Mouse (Mus musculus) midbrain, embryonic 11.5 days (tissue): ENCODE measurements at regions not wholly inside any gene's neighbourhood (a gene's known extent, or its start where the extent isn't known, plus 50 kb on each side); places are given as distances from the start of the nearest gene placed in this dataset.

Experiments
- ATAC-seq: fragments of 200-750 bp; cut with Nextera tagmentation; 2 replicates; pipeline ENCODE4 v1.8.0; 2017; ENCODE audit warnings: moderate TSS enrichment, moderate library complexity; ENCODE audit not compliant: low FRiP score
- DNase-seq: peaks from one replicate; pipeline ENCODE4 v3.0.0; 2015; ENCODE audit warnings: low spot score; ENCODE audit errors: missing footprints
- H3K27ac ChIP-seq: fragments of 300-500 bp; sonication (generic); 2 replicates; pipeline ENCODE4 v1.5.1; 2014; ENCODE audit warnings: low read depth, low read length
- H3K27me3 ChIP-seq: fragments of 300-500 bp; sonication (generic); 2 replicates; pipeline ENCODE4 v1.6.1; 2014; ENCODE audit warnings: mild to moderate bottlenecking, low read length, moderate library complexity, mixed read lengths; ENCODE audit not compliant: control insufficient read depth, insufficient read depth
- H3K36me3 ChIP-seq: fragments of 300-500 bp; sonication (generic); 2 replicates; pipeline ENCODE4 v1.6.1; 2014; ENCODE audit warnings: mild to moderate bottlenecking, low read length, moderate library complexity, mixed read lengths; ENCODE audit not compliant: control insufficient read depth, insufficient read depth
- H3K4me1 ChIP-seq: fragments of 300-500 bp; sonication (generic); 2 replicates; pipeline ENCODE4 v1.6.1; 2014; ENCODE audit warnings: low read length; ENCODE audit not compliant: control insufficient read depth, insufficient read depth
- H3K4me2 ChIP-seq: fragments of 300-500 bp; sonication (generic); 2 replicates; pipeline ENCODE4 v1.6.1; 2014; ENCODE audit warnings: mild to moderate bottlenecking, moderate library complexity
- H3K4me3 ChIP-seq: fragments of 300-500 bp; sonication (generic); 2 replicates; pipeline ENCODE4 v1.5.1; 2014; ENCODE audit warnings: low read depth, low read length
- H3K9ac ChIP-seq: fragments of 300-500 bp; sonication (generic); 2 replicates; pipeline ENCODE4 v1.6.1; 2014; ENCODE audit warnings: low read length
- H3K9me3 ChIP-seq: fragments of 300-500 bp; sonication (generic); 2 replicates; pipeline ENCODE4 v1.6.1; 2016; ENCODE audit warnings: low read length; ENCODE audit not compliant: control insufficient read depth
- whole genome bisulfite sequencing: fragments of 180-500 bp; shearing (Covaris S2); extraction: QIAGEN DNeasy Blood & Tissue Kit; methylation state at CpG from one replicate; pipeline ENCODE4 v1.1.7; 2014; 5-methylcytosine and 5-hydroxymethylcytosine counted together

DNA sequence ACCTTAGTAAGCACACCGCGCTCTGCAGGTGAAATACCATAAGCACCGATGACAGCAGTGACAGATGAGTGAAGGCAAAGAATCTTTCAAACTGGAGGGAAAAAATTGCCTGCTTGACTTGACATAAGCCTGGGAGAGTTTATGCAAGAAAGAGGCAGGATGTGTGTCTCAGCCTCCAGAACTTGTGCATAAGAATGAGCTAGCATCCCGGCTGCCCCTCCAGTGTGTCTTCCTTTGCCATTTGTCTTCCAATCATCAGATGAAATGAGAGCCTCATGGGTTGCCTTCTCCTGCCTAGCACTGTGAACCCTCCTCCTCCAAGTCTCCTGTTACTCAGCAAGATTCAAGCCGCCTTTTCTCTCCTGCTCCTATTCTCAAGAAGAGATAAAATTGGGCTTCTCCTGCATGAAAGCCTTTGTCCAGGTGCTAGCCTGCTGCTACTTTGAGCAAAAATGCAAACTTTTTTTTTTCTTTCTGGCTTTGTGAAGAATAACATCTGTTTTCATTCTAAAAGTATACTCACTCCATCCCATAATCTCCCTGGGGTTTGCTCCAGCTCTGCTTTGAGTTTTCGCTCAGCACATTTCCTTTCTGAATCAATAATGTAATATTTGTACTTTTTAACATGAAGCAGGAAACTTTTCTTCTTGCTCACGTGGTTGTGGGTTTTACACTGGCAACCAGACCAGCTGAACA lies 298.2 kb downstream of the Irx1 start:
- Histone ChIP-seq H3K9me3 (no peaks in the 10 kb centered on the region), H3K4me2 (no peak overlapping the region), H3K4me3 (no peak overlapping the region), H3K27ac (no peak overlapping the region), H3K27me3 (no peaks in the 10 kb centered on the region), H3K4me1 (no peaks in the 10 kb centered on the region; the same call in 1 of the 2 replicates), H3K9ac (no peak overlapping the region), H3K36me3 (no peaks in the 10 kb centered on the region)
- DNase-seq (no peak), ATAC-seq (no peak)
- WGBS, result 72% methylated on average over 7 of the region's 7 CpGs

DNA sequence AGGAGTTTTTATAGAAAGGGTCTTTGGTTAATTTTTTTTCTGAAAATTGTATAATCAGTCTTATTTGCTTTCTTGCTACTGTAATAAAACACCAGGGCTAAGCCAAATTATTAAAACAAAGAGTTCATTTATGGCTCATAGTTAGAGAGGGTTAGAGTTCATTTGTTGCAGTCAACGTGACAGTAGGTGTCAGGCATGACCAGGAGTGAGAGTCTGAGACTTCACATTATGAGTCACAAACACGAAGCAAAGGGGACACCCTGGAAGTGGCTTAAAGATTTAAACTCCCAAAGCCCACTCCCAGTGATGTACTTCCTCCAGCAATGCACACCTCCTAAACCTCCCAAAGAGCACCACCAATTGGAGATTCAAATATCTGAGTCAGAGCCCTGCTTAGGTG lies 305.6 kb downstream of the Irx1 start:
- H3K27ac ChIP-seq, result no peak overlapping the region
- no peaks in the 10 kb centered on the region for H3K36me3 ChIP-seq
- H3K9ac ChIP-seq, result no peak overlapping the region
- no peak for ATAC-seq
- no peaks in the 10 kb centered on the region for H3K27me3 ChIP-seq
- no peaks in the 10 kb centered on the region for H3K4me1 ChIP-seq
- no peak overlapping the region for H3K4me2 ChIP-seq
- no peaks in the 10 kb centered on the region for H3K9me3 ChIP-seq
- 68% methylated on average over 2 of the region's 2 CpGs for WGBS
- DNase-seq, result no peak
- no peak overlapping the region for H3K4me3 ChIP-seq

DNA sequence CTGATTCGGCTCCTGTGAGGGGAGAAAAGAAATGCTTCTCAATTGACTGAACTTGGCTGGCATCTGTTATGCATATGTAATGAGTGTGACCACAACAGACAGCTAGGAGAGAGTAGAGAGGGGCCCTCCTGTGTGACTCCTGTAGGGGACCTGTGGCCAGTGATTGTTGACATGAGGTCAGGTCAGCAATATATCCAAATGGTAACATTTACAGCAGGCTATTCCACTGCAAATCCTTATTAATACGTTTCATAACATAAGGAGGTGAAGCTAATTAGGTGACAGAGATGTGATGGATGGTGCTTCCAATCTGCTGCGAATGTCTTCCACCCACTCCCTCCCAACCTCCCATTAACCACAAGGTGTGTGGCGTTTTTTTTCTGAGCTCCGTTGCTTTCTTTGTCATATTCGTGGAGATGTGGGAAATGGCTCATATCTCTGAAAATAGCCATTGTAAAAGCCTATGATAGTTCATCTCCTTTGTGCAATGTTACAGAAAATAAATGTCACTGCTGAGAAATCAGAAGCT lies 309.5 kb downstream of the Irx1 start:
- H3K27ac ChIP-seq, result no peak overlapping the region
- 80% methylated on average over 6 of the region's 6 CpGs for WGBS

DNA sequence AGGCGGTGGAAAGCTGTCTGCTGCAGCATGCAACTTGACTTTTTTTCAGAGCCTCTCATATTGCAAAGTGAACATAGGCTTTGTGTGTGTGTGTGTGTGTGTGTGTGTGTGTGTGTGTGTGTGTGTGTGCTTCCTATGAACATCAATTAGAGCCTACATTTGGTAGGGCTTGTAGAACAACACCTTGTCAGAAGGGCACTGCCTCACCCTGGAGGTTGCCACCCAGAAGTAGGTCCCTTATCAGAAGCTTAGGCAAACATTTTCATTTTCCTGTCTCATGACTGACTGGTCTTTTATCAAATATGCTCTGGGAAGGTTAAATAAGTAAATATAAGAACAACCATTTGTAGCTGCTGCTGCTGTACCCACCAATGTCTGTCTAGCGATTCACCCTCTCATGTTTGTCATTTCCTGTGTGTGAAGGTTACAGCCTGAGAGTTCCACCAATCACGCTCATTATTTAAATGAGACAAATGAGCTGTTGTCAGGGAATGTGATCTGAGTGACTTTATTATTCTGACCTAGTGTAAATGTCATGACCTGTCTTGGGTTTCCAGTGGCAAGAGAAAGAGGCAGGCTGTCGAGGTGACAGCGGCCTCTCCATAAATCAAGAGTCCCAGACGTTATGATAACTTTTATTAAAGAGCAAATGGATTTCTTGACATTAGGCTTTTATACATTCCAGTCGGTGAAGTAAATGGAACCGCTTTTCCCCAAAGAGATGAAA lies 310.1 kb downstream of the Irx1 start:
- WGBS, result 78% methylated on average over 8 of the region's 8 CpGs
- no peaks in the 10 kb centered on the region for H3K36me3 ChIP-seq
- H3K4me1 ChIP-seq, result no peaks in the 10 kb centered on the region
- no peak overlapping the region for H3K27ac ChIP-seq
- no peaks in the 10 kb centered on the region for H3K27me3 ChIP-seq
- no peaks in the 10 kb centered on the region for H3K9me3 ChIP-seq
- ATAC-seq (no peak), DNase-seq (no peak)
- no peak overlapping the region for H3K9ac ChIP-seq
- H3K4me3 ChIP-seq, result no peak overlapping the region
- H3K4me2 ChIP-seq, result no peak overlapping the region

More for the DNA sequence above, 309.5 kb downstream of the Irx1 start:
- H3K9ac ChIP-seq, result no peak overlapping the region
- DNase-seq (no peak), ATAC-seq (no peak)
- H3K4me2 ChIP-seq, result no peak overlapping the region
- H3K4me3 ChIP-seq, result no peak overlapping the region
- H3K9me3 ChIP-seq, result no peaks in the 10 kb centered on the region
- H3K27me3 ChIP-seq, result no peaks in the 10 kb centered on the region
- H3K36me3 ChIP-seq, result no peaks in the 10 kb centered on the region
- no peaks in the 10 kb centered on the region for H3K4me1 ChIP-seq

DNA sequence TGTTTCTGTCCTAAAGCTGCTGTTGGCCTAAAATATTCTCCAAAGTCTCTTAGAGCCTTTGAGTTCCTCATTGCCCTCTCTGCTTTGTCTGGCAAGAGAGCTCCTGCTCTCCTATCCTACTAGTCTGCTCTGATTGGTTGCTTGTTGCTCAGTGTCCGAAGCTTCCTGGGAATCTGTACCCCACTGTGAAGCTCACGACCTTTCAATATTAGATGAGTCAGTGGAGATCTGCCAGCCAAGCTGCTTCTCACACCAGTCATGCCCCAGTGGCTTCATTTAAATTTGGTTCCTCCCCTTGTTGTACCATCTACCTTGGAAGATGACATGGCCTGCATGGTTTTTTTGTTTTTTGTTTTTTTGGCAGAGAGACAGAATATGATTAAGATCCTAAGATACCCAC lies 313.6 kb downstream of the Irx1 start:
- DNase-seq, result no peak
- H3K36me3 ChIP-seq, result no peaks in the 10 kb centered on the region
- H3K9me3 ChIP-seq, result no peaks in the 10 kb centered on the region
- no peak overlapping the region for H3K4me3 ChIP-seq
- ATAC-seq, result no peak
- no peaks in the 10 kb centered on the region for H3K27me3 ChIP-seq
- no peak overlapping the region for H3K4me2 ChIP-seq
- H3K9ac ChIP-seq, result no peak overlapping the region
- no peak overlapping the region for H3K27ac ChIP-seq
- 6% methylated on average over 2 of the region's 2 CpGs for WGBS
- H3K4me1 ChIP-seq, result no peaks in the 10 kb centered on the region

DNA sequence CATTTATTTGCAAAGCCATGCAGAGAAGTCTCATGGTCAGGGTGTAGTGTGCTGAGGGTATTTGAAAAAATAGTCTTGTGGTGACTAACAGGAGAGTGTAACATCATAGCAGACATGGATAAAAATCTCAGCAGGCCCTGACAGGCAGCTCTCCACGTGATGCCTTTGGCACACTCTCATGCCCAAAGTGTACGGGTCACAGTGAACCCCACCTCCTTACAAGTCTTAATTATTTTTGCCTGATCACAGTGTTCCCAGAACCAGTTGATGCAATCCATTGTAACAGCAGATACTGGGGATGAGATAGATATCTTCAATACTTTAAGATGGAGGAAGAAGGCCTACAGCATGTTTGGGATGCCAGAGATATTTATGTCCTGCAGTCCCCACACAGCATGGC lies 314.5 kb downstream of the Irx1 start:
- Histone ChIP-seq H3K36me3 (no peaks in the 10 kb centered on the region), H3K9me3 (no peaks in the 10 kb centered on the region), H3K4me2 (no peak overlapping the region), H3K4me1 (no peaks in the 10 kb centered on the region), H3K27me3 (no peaks in the 10 kb centered on the region), H3K4me3 (no peak overlapping the region), H3K9ac (no peak overlapping the region), H3K27ac (no peak overlapping the region)
- no peak for ATAC-seq
- DNase-seq, result no peak
- whole genome bisulfite sequencing, result 52% methylated on average over 2 of the region's 2 CpGs

DNA sequence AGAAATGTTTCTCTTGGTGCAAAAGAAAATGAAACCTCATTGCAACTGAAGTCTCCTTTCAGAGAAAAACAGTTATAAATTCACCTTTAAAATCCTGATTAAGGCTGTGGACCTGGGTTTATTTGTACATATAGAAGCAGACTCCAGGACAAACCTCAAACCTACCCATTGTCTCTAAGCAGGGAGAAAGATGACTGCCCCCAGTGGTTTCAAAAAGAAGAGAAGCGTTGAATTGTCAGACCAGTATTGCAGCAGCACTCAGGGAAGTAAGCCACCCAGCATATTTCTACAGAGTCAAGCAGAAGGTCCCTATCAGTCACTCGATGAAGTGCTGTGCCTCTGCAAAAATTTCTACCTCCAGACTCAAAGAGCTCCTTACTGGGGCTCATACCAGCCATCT lies 332.1 kb downstream of the Irx1 start:
- H3K36me3 ChIP-seq, result no peaks in the 10 kb centered on the region
- no peaks in the 10 kb centered on the region for H3K27me3 ChIP-seq
- H3K27ac ChIP-seq, result no peak overlapping the region
- no peak overlapping the region for H3K9ac ChIP-seq
- H3K4me1 ChIP-seq, result peaks cover 4% of the 10 kb centered on the region; the same call in 1 of the 2 replicates
- ATAC-seq (no peak), DNase-seq (no peak)
- WGBS, result 71% methylated on average over 2 of the region's 2 CpGs
- H3K4me2 ChIP-seq, result no peak overlapping the region
- no peak overlapping the region for H3K4me3 ChIP-seq
- no peaks in the 10 kb centered on the region for H3K9me3 ChIP-seq

DNA sequence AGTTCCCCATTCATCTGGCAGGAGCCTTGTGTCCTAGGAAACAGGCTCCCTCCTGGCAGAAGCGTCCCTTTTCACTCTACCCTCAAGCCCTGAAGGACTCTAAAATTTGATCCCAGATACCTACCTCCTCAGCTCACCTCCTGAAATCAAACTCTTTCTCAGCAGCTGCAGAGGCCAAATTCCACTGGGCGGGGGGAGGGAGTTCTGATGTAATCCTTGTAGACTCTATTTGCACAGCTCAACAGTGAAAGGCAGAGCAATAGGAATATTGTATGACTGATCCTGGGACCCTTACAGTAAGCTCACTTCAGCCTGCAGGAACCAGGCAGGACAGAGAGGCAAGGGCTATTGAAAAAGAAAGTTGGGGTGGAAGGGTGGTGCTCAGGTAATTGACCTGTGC lies 346.3 kb downstream of the Irx1 start:
- ATAC-seq (no peak), DNase-seq (no peak)
- H3K9me3 ChIP-seq, result no peaks in the 10 kb centered on the region

DNA sequence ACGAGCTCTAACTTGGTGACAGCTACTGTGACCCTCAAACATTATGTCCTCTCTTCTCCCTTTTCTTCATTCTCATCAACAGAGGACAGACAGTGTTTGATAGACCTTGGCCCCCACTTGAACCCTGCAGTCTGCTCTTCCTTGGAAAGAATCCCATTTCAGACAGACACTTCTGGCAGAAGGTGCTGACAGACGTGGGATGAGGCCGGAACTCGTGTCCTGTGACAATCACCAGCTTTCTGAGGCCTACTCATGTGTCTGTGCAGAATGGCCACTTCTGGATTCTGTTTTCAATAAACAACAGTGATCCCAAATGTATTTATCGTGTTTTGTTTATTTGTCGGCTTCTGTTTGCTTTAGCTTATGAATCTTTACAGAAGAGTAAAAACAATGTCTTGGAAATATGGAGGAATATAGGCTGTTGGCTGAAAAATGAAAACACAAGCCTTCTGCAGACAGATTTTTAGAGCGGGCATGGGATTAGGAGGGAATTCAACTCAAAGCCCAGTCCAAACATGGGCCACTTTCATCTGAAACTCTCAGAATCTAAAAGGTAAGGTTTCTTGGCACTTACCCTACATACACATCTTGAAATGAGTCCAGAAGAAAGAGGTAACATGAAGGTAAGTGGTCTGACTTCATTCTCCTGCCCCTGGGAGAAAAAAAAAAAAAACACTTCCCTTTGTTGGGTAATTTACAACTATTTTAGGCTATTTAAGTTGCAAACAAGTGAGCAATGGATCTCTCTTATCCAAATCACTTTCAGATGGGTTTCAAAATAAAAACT lies 350.9 kb downstream of the Irx1 start:
- no peak for ATAC-seq
- Histone ChIP-seq H3K27ac (no peak overlapping the region), H3K4me3 (no peak overlapping the region), H3K9me3 (no peaks in the 10 kb centered on the region), H3K4me2 (no peak overlapping the region), H3K36me3 (no peaks in the 10 kb centered on the region), H3K27me3 (no peaks in the 10 kb centered on the region), H3K4me1 (peaks cover 5% of the 10 kb centered on the region; the same call in 1 of the 2 replicates), H3K9ac (no peak overlapping the region)
- 86% methylated on average over 7 of the region's 7 CpGs for WGBS
- no peak for DNase-seq

More for the DNA sequence above, 346.3 kb downstream of the Irx1 start:
- Histone ChIP-seq H3K4me3 (no peak overlapping the region), H3K27ac (no peak overlapping the region), H3K4me2 (no peak overlapping the region), H3K36me3 (no peaks in the 10 kb centered on the region), H3K9ac (no peak overlapping the region), H3K27me3 (no peaks in the 10 kb centered on the region), H3K4me1 (peaks cover 5% of the 10 kb centered on the region; the same call in 1 of the 2 replicates)
- 19% methylated on average over 2 of the region's 2 CpGs for WGBS
